In the genomic region with DNA sequence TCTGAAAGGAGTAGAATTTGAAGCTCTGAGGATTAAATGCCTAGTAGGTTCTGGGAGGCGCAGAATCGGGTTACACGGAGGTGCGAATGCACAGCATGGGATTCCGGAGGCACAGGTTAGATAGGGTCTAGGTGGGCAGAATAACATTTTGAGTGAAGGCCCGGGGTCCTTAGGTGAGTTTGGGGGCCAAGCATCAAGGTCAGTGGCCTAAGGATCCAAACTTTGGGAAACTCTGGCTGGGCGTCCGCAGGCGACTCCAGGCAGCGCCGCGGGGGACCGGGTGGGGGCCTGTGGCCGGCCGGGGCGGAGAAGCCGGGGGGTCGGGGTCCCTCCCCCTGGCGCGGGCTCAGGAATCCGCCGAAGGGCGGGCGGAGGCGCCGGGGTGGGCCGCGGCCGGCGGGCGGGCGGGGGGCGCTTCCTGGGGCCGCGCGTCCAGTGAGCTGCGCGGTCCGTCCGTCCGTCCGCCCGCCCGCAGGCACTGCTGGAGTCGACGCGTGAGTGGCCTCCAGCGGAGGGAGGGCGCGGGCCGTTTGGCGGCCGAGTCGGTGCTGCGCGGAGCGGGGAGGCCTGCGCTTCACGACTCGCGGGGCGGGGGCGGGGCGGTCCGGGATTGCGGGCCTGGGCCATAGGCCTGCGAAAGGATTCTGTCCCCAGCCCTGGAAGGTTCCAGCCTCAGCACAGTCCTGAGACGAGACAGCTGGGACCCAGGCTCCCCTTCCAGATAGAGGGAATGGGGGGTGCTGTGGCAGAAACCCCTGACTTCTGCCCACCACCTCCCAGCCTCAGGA, we compare ENCODE assay signal across 1 mouse cellular context.
TF ChIP-seq lines count a peak whose summit lies in the region.

No protein-coding gene starts in this region.

TF ChIP-seq in MEL, 35 proteins besides CTCF, POLR2A, EP300 and RAD21:
- TF ChIP-seq HCFC1 (IDR thresholded peaks at IDR 0.05; ENCODE audit: low read depth, low read length) (peak; percentile 11; the same call in 1 of the 2 replicates), NELFE (IDR thresholded peaks at IDR 0.05; ENCODE audit: low read depth, low read length) (no peak), MXI1 (IDR thresholded peaks at IDR 0.05; ENCODE audit: low read depth, low read length) (0 out of 2 replicates have a peak, but pooled peaks have one; percentile 1), USF2 (IDR thresholded peaks at IDR 0.05; ENCODE audit: borderline replicate concordance in 1 of 2, insufficient read depth in 1 of 2, low read depth in 1 of 2, low read length in 2 of 2) (no peak)
